Mouse (Mus musculus): ENCODE data around the gene Scel.

Gene Scel

GRCm38 (mm10) chr14:103652524-103652923 is 139.4 kb downstream of the Scel start:
- DNase-seq, result no peak

GRCm38 (mm10) chr14:103653800-103654199 is 140.7 kb downstream of the Scel start:
- DNase-seq, result no peak

GRCm38 (mm10) chr14:103655448-103655847 is 142.3 kb downstream of the Scel start:
- DNase-seq, result peak; percentile 34 to 61

- DNase-seq, result no peak
These were observed 144.7 kb downstream of the Scel start for GRCm38 (mm10) chr14:103657876-103658275.

Data from cerebellum, postnatal 14 days (tissue).